Mouse (Mus musculus) lung, adult 2 months (tissue): Measurements from ENCODE around the gene Myl6b.

Experiments used
- CTCF ChIP-seq: fragments of 200-500 bp; IDR thresholded peaks from 2 replicates; pipeline ENCODE4 v1.5.1; 2011; ENCODE audit warnings: mild to moderate bottlenecking, low read length, control low read depth; ENCODE audit not compliant: insufficient read depth
- POLR2A ChIP-seq: fragments of 200-500 bp; IDR thresholded peaks from 2 replicates; pipeline ENCODE4 v1.6.1; 2011; ENCODE audit warnings: low read depth, mild to moderate bottlenecking, control low read depth, low read length, borderline replicate concordance; ENCODE audit errors: extremely low read depth

DNA sequence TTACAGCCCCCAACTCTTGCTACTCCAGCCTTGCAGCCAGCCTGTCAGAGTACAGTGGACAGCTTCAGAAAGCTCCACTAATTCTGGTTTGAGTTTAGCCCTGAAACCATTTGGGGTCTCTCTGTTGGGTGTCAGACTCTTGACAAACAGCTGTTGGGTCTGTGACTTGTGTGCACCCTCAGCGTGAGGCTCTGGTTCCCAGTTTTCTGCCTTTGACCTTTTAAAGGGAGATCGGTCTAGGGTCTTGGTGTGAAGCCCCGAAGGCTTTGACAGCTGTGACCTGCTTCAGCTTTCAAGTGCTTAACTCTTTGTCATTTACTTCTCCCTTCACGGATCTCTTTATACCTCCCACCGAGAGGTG lies 38.2 kb downstream of the Myl6b start:
- TF ChIP-seq CTCF (no peak), POLR2A (no peak)
